Mouse (Mus musculus) layer of hippocampus, postnatal 36 days (tissue): ENCODE data around the gene Gm17416. TPM values are rescaled to one million over a fixed set of nuclear protein-coding genes. Genes with fewer than 3 reads are reported as not detected.

Experiments
- DNase-seq, 2 experiments: peaks; one replicate each; pipeline ENCODE4 v3.0.0; 2022
- total RNA-seq, 2 experiments: library from RNA; stranded (reverse); gene quantifications; 2 replicates each; pipeline ENCODE4 v1.2.3; 2021

The Gm17416 gene
- total RNA-seq, 2 experiments from 2014 or later: not detected

DNA sequence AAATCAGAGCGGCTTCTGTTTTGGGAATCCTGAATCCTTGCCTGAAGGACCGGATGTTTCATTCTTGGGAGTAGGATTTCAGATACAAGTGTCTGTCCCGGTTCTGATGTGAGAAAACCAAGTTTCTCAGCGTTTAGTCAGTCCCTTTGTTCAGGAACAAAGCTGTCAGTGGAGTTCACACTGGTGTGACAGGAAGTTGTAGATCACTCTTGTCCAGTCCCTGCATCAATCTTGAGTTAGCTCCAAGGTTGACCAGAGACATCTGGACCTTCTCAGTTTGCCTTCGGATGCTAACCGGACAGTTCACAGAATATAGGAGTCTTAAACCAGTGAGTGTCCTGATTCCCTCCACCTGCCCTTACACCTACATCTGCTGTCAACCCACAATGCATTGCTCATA lies 38.6 kb downstream of the Gm17416 start:
- DNase-seq: no peak

- no peak for DNase-seq
Measured at GRCm38 (mm10) chr2:152608719-152609118, 39.6 kb downstream of the Gm17416 start.

- DNase-seq: no peak
Measured at GRCm38 (mm10) chr2:152612193-152612592, 43.1 kb downstream of the Gm17416 start.

DNA sequence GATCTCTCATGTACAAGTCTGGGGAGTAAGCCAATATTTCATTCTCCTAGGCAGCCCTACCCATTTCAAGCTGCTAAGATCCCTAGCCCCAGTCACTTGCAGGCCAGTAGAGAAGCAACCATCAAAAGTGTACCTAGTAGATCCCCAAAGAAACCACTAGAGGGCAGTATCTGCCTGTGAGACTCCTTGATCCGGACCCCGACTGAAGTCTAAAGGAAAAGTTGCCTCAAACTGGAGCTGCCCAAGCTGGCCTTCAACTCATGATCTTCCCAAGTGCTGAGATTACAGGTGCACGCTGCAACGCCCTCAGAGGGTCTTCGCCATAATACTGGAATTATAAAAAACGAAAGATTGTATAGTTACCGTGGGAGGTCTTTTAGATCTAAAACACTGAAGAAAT lies 46.4 kb downstream of the Gm17416 start:
- DNase-seq: peak; percentile 27 to 41

- DNase-seq: no peak
Measured at GRCm38 (mm10) chr2:152616470-152616869, 47.3 kb downstream of the Gm17416 start.

DNA sequence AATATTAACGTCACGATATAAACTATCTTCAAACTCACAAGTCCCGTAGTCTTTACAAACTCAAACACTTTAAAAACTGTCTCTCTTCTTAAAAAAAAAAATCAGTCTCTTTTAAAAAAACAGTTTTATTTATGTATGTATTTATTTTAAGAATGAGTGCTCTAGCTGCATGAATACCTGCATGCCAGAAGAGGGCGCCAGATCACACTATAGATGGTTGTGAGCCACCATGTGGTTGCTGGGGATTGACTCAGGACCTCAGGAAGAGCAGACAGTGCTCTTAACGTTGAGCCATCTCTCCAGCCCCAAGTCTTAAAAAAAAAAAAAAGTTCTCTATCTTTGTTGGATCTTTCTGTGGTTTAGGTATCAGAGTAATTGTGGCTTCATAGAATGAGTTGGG lies 48.2 kb downstream of the Gm17416 start:
- no peak for DNase-seq

Other genes starting within 250 kb of the Gm17416 start
- 100 to 1,000 TPM; 103 to 109 TPM for gene Rbck1, start 236.7 kb upstream of the Gm17416 start, total RNA-seq
- gene Trib3, start 225.3 kb upstream of the Gm17416 start, total RNA-seq: under 1 TPM; 0.37 to 0.73 TPM
- gene Nrsn2, start 192.7 kb upstream of the Gm17416 start, total RNA-seq: 10 to 100 TPM; 67.2 to 85.4 TPM
- gene Sox12, start 171.3 kb upstream of the Gm17416 start, total RNA-seq: 10 to 100 TPM; 15.5 to 15.7 TPM
- gene Zcchc3, start 154.3 kb upstream of the Gm17416 start, total RNA-seq: 10 to 100 TPM in 1 of 2 experiments, 1 to 10 TPM in 1; 9.3 to 10.0 TPM
- gene 6820408C15Rik, start 153.8 kb upstream of the Gm17416 start, total RNA-seq: 1 to 10 TPM; 2.5 to 2.6 TPM
- gene Defb23, start 104.7 kb upstream of the Gm17416 start, total RNA-seq: not detected
- gene Defb20, start 92.3 kb upstream of the Gm17416 start, total RNA-seq: not detected
- not detected for gene Defb22, start 79.2 kb upstream of the Gm17416 start, total RNA-seq
- not detected for gene Defb26, start 57.6 kb upstream of the Gm17416 start, total RNA-seq
- not detected for gene Defb28, start 51.1 kb upstream of the Gm17416 start, total RNA-seq
- gene Defb29, start 29.2 kb upstream of the Gm17416 start, total RNA-seq: not detected
- gene Defb21, start 3.4 kb downstream of the Gm17416 start, total RNA-seq: not detected
- gene Defb19, start 11.0 kb downstream of the Gm17416 start, total RNA-seq: not detected
- gene Defb45, start 30.1 kb downstream of the Gm17416 start, total RNA-seq: not detected
- gene Defb36, start 35.0 kb downstream of the Gm17416 start, total RNA-seq: not detected
- gene Defb25, start 53.7 kb downstream of the Gm17416 start, total RNA-seq: not detected
- 1 to 10 TPM in 1 of 2 experiments, under 1 TPM in 1; 0.75 to 1.3 TPM for gene Rem1, start 57.6 kb downstream of the Gm17416 start, total RNA-seq
- gene H13, start 100.1 kb downstream of the Gm17416 start, total RNA-seq: 10 to 100 TPM; 77.3 to 77.5 TPM
- gene Mcts2, start 117.7 kb downstream of the Gm17416 start, total RNA-seq: 10 to 100 TPM; 19.7 to 22.9 TPM
- 10 to 100 TPM; 15.3 to 19.8 TPM for gene Id1, start 166.9 kb downstream of the Gm17416 start, total RNA-seq
- gene Cox4i2, start 184.8 kb downstream of the Gm17416 start, total RNA-seq: 1 to 10 TPM; 1.7 to 2.7 TPM